Mouse (Mus musculus) cerebellum, adult 2 months (tissue): ENCODE measurements around the gene Pcf11. TPM values are rescaled to one million over a fixed set of nuclear protein-coding genes. Genes with fewer than 3 reads are reported as not detected.

Experiments used
- DNase-seq, 2 experiments: peaks; one replicate each; pipeline ENCODE4 v3.0.0; 2021
- H3K27ac ChIP-seq: fragments of 200-500 bp; 2 replicates; pipeline ENCODE4 v1.5.1; 2012; ENCODE audit warnings: low read length, control low read depth, inconsistent platforms; ENCODE audit not compliant: insufficient read depth
- H3K27me3 ChIP-seq: fragments of 200-500 bp; 2 replicates; pipeline ENCODE4 v1.6.1; 2012; ENCODE audit warnings: inconsistent platforms, mild to moderate bottlenecking, low read length, moderate library complexity; ENCODE audit not compliant: control insufficient read depth, insufficient read depth
- H3K4me1 ChIP-seq: fragments of 200-500 bp; 2 replicates; pipeline ENCODE4 v1.6.1; 2011; ENCODE audit warnings: low read length; ENCODE audit not compliant: control insufficient read depth, insufficient read depth
- H3K4me3 ChIP-seq: fragments of 200-500 bp; replicated peaks from 2 replicates; pipeline ENCODE3; 2011; ENCODE audit warnings: mild to moderate bottlenecking, low read depth, low read length, control low read depth; ENCODE audit not compliant: insufficient read depth
- CTCF ChIP-seq: fragments of 200-500 bp; IDR thresholded peaks from 2 replicates; pipeline ENCODE4 v1.5.1; 2011; ENCODE audit warnings: low read depth, mild to moderate bottlenecking, control low read depth, low read length, moderate library complexity, borderline replicate concordance; ENCODE audit not compliant: insufficient read depth
- POLR2A ChIP-seq: fragments of 200-500 bp; IDR thresholded peaks from 2 replicates; pipeline ENCODE4 v1.6.1; 2011; ENCODE audit warnings: low read length, control low read depth, borderline replicate concordance; ENCODE audit not compliant: insufficient read depth
- WGBS: fragments of 180-500 bp; shearing (Covaris S2); methylation state at CpG from one replicate; pipeline ENCODE4 v1.1.7; 2018; 5-methylcytosine and 5-hydroxymethylcytosine counted together
- polyA plus RNA-seq: library from polyadenylated mRNA; depleted of rRNA; stranded (reverse); fragments of >200 nt; gene quantifications from 2 replicates; pipeline ENCODE4 v1.2.3, GENCODE M21; 2012; rRNA removed

The Pcf11 gene
- polyA plus RNA-seq, 1 experiment = 34.9 TPM

- Histone ChIP-seq H3K27me3 (no peaks in the 10 kb centered on the region), H3K4me3 (peak overlapping the region; percentile 92), H3K27ac (no peak overlapping the region), H3K4me1 (0 out of 2 replicates have a peak, but pooled peaks cover 3% of the 10 kb centered on the region)
- DNase-seq = no peak
- TF ChIP-seq CTCF (no peak), POLR2A (no peak)
- 1% methylated on average over 49 of the region's 49 CpGs for WGBS
Observed at GRCm38 (mm10) chr7:92636295-92637011, 33.3 kb downstream of the Pcf11 start.

GRCm38 (mm10) chr7:92630167-92630566, 39.6 kb downstream of the Pcf11 start:
- Histone ChIP-seq H3K27ac (no peak overlapping the region), H3K27me3 (no peaks in the 10 kb centered on the region), H3K4me1 (no peaks in the 10 kb centered on the region), H3K4me3 (no peak overlapping the region)
- WGBS = 26% methylated on average over 2 of the region's 2 CpGs
- TF ChIP-seq CTCF (peak; percentile 34; the same call in 1 of the 2 replicates), POLR2A (no peak)
- peak; percentile 17 to 27 for DNase-seq

- 27% methylated on average over 2 of the region's 2 CpGs for WGBS
- H3K27ac ChIP-seq = no peak overlapping the region
- no peak overlapping the region for H3K4me3 ChIP-seq
- H3K27me3 ChIP-seq = no peaks in the 10 kb centered on the region
- peak; percentile 14; the same call in 1 of the 2 replicates for TF ChIP-seq CTCF
- TF ChIP-seq POLR2A = no peak
- H3K4me1 ChIP-seq = no peaks in the 10 kb centered on the region
- no peak for DNase-seq
Observed at GRCm38 (mm10) chr7:92624488-92624887, 45.2 kb downstream of the Pcf11 start.

- H3K27ac ChIP-seq = no peak overlapping the region
- WGBS = 52% methylated on average over 7 of the region's 7 CpGs
- no peak for TF ChIP-seq CTCF
- TF ChIP-seq POLR2A = no peak
- H3K4me1 ChIP-seq = no peaks in the 10 kb centered on the region
- no peak overlapping the region for H3K4me3 ChIP-seq
- no peaks in the 10 kb centered on the region for H3K27me3 ChIP-seq
- no peak for DNase-seq
Observed at GRCm38 (mm10) chr7:92610830-92611229, 58.9 kb downstream of the Pcf11 start.

- H3K27ac ChIP-seq = no peak overlapping the region
- no peak for TF ChIP-seq CTCF
- TF ChIP-seq POLR2A = no peak
- no peaks in the 10 kb centered on the region for H3K27me3 ChIP-seq
- no peak overlapping the region for H3K4me3 ChIP-seq
- WGBS = 89% methylated on average over 7 of the region's 7 CpGs
- H3K4me1 ChIP-seq = no peaks in the 10 kb centered on the region
- no peak for DNase-seq
Observed at GRCm38 (mm10) chr7:92604961-92605360, 64.8 kb downstream of the Pcf11 start.

Other genes with a start within 250 kb of the Pcf11 start
- 21.0 and 22.0 TPM in 2 replicates for gene Ccdc90b, start 108.8 kb downstream of the Pcf11 start, polyA plus RNA-seq
- gene Ankrd42, start 32.8 kb downstream of the Pcf11 start, polyA plus RNA-seq = 8.1 and 9.3 TPM in 2 replicates
- gene Rab30, start 71.7 kb upstream of the Pcf11 start, polyA plus RNA-seq = 20.8 and 23.0 TPM in 2 replicates
- gene Ddias, start 204.3 kb upstream of the Pcf11 start, polyA plus RNA-seq = 0.20 and 0.21 TPM in 2 replicates
- gene Prcp, start 204.5 kb upstream of the Pcf11 start, polyA plus RNA-seq = 8.7 and 9.9 TPM in 2 replicates